Mouse (Mus musculus): ENCODE measurements around the gene Hinfp.
A peak's percentile ranks its signal among the peaks of the same experiment; 100 is the strongest.

Hinfp gene

DNA sequence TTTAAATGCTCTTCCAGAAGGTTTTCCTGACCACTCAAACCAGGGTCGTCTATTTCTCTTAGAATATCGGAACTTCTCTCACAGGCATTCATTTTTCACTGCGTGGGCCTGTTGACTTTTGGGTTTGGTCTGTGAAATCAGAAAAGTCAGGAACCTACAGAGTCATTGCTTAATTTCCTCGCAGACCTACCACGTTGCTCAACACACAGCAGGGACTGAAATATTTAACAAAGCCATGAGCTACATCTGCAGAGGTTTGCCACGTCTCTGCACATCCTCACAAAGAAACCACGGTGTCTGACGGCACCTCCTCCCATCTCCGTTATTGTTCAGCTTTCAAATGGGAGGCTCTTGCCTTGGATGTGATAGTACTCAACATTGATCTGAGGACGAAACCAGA lies 46.5 kb downstream of the Hinfp start:
- no peak for DNase-seq (ENCODE audit: low spot score in 2 of 2)

GRCm38 (mm10) chr9:44256213-44256612 lies 49.3 kb downstream of the Hinfp start:
- DNase-seq (ENCODE audit: low spot score in 2 of 2), result no peak

DNA sequence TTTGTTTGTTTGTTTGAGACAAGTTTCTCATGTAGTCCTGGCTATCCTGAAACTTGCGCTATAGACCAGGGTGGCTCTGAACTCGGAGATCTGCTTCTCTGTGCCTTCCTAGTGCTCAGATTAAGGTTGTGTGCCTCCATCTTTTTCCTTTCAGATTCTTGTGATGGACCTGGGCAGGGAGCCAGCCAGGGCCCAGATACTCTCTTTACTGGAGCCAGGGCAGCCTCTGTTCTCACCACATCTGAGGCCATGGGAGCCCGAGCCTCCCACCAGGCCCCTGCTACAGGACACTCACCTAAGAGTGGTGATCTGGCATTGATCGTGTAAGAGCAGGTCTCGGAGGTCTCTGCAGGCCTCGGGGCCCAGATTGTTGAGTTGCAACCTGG lies 50.3 kb downstream of the Hinfp start:
- DNase-seq (ENCODE audit: low spot score in 2 of 2), result no peak

- no peak for DNase-seq (ENCODE audit: low spot score in 2 of 2)
Observed at GRCm38 (mm10) chr9:44254508-44255135, 50.8 kb downstream of the Hinfp start.

DNA sequence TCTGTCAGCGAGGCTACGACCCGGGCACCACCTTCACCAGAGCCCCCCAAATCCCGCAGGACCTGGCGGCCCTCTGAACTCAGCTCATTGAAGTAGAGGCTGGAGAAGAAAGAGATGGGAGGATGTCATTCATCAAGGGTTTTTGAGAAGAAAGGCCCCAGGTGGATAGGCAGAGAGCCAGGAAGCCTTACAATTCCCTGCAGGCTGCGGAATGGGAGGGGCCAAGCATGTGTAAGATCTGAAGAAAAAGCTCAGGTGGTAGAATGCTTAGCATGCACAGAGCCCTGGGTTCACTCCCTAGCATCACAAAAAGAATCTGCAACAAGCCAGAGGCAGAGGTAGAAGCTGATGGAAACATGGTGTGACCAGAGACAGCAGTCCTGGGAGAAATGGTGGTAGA lies 52.0 kb downstream of the Hinfp start:
- DNase-seq (ENCODE audit: low spot score in 2 of 2), result no peak

DNA sequence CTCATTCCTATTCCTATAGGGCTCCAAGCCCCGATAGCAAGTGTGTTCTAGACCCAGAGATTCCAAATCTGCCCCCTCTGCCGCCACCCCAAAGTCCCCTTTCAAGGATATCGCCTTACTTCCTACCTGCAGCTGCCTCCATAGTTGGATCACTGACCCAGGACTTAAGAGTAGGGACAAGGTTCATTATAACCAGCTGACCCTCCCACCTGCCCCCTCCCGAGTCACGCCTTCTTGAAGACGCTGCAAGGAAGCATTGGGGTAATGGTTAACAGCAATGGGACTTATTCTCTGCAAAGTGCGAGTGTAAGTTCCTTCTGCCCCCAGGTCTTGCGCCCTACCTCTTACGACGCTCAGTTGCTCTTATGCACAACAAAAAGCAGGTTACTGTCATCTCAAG lies 54.2 kb downstream of the Hinfp start, which contains the start of gene Pdzd3:
Gene Pdzd3, minus strand, starts transcription at position 158 of the 400 bp plus-strand sequence.
- no peak for DNase-seq (ENCODE audit: low spot score in 2 of 2)

DNA sequence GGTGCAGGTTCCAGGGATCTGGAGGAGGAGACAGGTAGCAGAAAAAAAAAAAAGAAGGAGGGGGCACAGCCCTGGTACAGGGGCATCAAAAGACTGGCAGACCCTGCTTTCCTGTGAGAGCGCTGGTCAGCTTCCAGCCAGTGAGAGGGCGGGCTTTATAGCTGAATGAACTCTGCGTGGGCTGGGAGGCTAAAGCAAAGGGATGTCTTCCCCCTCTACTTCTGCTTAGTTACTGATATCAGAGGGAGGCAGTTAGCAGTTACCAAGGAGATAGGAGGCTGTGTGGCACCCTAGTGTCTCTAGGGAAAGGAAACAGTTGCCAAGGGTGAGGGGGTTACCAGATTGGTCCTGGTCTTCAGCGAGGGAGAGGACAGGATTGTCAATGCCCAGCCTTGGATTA lies 55.0 kb downstream of the Hinfp start:
- no peak for DNase-seq (ENCODE audit: low spot score in 2 of 2)

GRCm38 (mm10) chr9:44249181-44250146 lies 56.0 kb downstream of the Hinfp start:
- DNase-seq (ENCODE audit: low spot score in 2 of 2), result peak in 1 of 2 experiments; percentile 77

GRCm38 (mm10) chr9:44247907-44248306 lies 57.6 kb downstream of the Hinfp start:
- DNase-seq (ENCODE audit: low spot score in 2 of 2), result no peak

GRCm38 (mm10) chr9:44243621-44244020 lies 61.9 kb downstream of the Hinfp start:
- no peak for DNase-seq (ENCODE audit: low spot score in 2 of 2)

Data from left cerebral cortex, adult 9 months (tissue).